Mouse (Mus musculus): Measurements from ENCODE around the gene Dscaml1. TPM values are rescaled to one million over a fixed set of nuclear protein-coding genes. Genes with fewer than 3 reads are reported as not detected.
"Not testable (repeated sequence)": the region's sequence is repeated elsewhere in the genome, so short reads cannot be mapped to it uniquely, and the experiment has no call there.

The Dscaml1 gene
- polyA plus RNA-seq, 1 experiment from 2014 or later: 1.1 TPM

DNA sequence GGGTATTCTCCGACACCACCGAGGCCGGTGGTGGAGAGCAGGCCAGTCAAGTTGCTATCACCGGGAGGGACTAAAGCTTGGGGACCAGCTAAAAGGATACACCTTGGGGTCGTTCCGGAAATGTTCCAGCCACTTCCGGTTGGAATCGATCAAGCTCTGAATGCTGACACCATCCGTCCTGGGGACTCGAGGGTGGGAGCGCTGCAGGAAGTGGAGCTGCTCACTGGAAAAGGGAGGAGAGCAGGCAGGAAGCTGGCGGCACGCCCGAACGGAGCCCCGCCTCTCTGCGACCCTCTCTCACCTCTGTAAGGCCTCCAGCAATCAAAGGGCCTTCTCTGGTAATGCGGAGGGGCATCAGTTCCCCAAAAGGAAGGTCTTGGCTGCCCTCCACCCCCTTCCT is 342.0 kb downstream of the Dscaml1 start:
- no peak for ATAC-seq (ENCODE audit: insufficient read depth, low FRiP score, low TSS enrichment)

GRCm38 (mm10) chr9:45769596-45769995 is 343.2 kb downstream of the Dscaml1 start:
- DNase-seq (ENCODE audit: low spot score) (no peak), ATAC-seq (ENCODE audit: insufficient read depth, low FRiP score, low TSS enrichment) (no peak)
- no peak overlapping the region for H3K9ac ChIP-seq (ENCODE audit: low read length)
- H3K4me1 ChIP-seq (ENCODE audit: control insufficient read depth, insufficient read depth, low read length): no peaks in the 10 kb centered on the region
- no peaks in the 10 kb centered on the region for H3K27me3 ChIP-seq (ENCODE audit: control insufficient read depth, insufficient read depth, low read length)
- H3K4me2 ChIP-seq (ENCODE audit: low read depth): no peak overlapping the region
- 89% methylated on average over 5 of the region's 5 CpGs for WGBS
- no peak overlapping the region for H3K27ac ChIP-seq (ENCODE audit: low read depth, low read length)
- no peak overlapping the region for H3K4me3 ChIP-seq (ENCODE audit: low read depth, low read length)
- H3K9me3 ChIP-seq (ENCODE audit: control insufficient read depth, low read length): no peaks in the 10 kb centered on the region
- H3K36me3 ChIP-seq (ENCODE audit: control insufficient read depth, insufficient read depth, low read length): peaks cover 5% of the 10 kb centered on the region; the same call in 1 of the 2 replicates

More for the DNA sequence above, 342.0 kb downstream of the Dscaml1 start:
- H3K4me2 ChIP-seq (ENCODE audit: low read depth): no peak overlapping the region
- H3K4me3 ChIP-seq (ENCODE audit: low read depth, low read length): no peak overlapping the region
- no peaks in the 10 kb centered on the region for H3K4me1 ChIP-seq (ENCODE audit: control insufficient read depth, insufficient read depth, low read length)
- H3K27ac ChIP-seq (ENCODE audit: low read depth, low read length): no peak overlapping the region
- 89% methylated on average over 17 of the region's 18 CpGs for WGBS
- DNase-seq (ENCODE audit: low spot score): no peak
- no peak overlapping the region for H3K9ac ChIP-seq (ENCODE audit: low read length)
- H3K9me3 ChIP-seq (ENCODE audit: control insufficient read depth, low read length): no peaks in the 10 kb centered on the region
- peaks cover 3% of the 10 kb centered on the region; the same call in 1 of the 2 replicates for H3K36me3 ChIP-seq (ENCODE audit: control insufficient read depth, insufficient read depth, low read length)
- no peaks in the 10 kb centered on the region for H3K27me3 ChIP-seq (ENCODE audit: control insufficient read depth, insufficient read depth, low read length)

- DNase-seq (ENCODE audit: low spot score) (no peak), ATAC-seq (ENCODE audit: insufficient read depth, low FRiP score, low TSS enrichment) (no peak)
- no peak overlapping the region for H3K4me2 ChIP-seq (ENCODE audit: low read depth)
- H3K27ac ChIP-seq (ENCODE audit: low read depth, low read length): no peak overlapping the region
- H3K4me3 ChIP-seq (ENCODE audit: low read depth, low read length): no peak overlapping the region
- no peak overlapping the region for H3K9ac ChIP-seq (ENCODE audit: low read length)
- H3K27me3 ChIP-seq (ENCODE audit: control insufficient read depth, insufficient read depth, low read length): no peaks in the 10 kb centered on the region
- H3K4me1 ChIP-seq (ENCODE audit: control insufficient read depth, insufficient read depth, low read length): no peaks in the 10 kb centered on the region
- 80% methylated on average over 6 of the region's 6 CpGs for WGBS
- H3K36me3 ChIP-seq (ENCODE audit: control insufficient read depth, insufficient read depth, low read length): peaks cover 7% of the 10 kb centered on the region
- H3K9me3 ChIP-seq (ENCODE audit: control insufficient read depth, low read length): no peaks in the 10 kb centered on the region
Measured at GRCm38 (mm10) chr9:45774088-45774487, 347.7 kb downstream of the Dscaml1 start.

DNA sequence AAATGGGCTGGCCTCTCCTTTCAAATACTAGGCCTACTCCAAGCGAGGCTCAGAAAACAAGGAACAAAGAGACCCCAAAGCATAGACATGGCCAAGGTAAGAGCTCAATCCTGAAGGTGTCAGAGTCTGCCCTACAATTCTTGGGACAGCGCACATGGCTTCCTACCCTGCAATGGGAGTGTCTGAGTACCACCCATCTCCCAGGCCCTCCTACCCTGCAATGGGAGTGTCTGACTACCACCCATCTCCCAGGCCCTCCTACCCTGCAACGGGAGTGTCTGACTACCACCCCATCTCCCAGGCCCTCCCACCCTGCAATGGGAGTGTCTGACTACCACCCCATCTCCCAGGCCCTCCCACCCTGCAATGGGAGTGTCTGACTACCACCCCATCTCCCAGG is 349.7 kb downstream of the Dscaml1 start:
- H3K4me1 ChIP-seq (ENCODE audit: control insufficient read depth, insufficient read depth, low read length); H3K27me3 ChIP-seq (ENCODE audit: control insufficient read depth, insufficient read depth, low read length); H3K27ac ChIP-seq (ENCODE audit: low read depth, low read length); H3K4me2 ChIP-seq (ENCODE audit: low read depth); DNase-seq (ENCODE audit: low spot score); H3K9me3 ChIP-seq (ENCODE audit: control insufficient read depth, low read length); H3K36me3 ChIP-seq (ENCODE audit: control insufficient read depth, insufficient read depth, low read length); ATAC-seq (ENCODE audit: insufficient read depth, low FRiP score, low TSS enrichment); H3K4me3 ChIP-seq (ENCODE audit: low read depth, low read length); H3K9ac ChIP-seq (ENCODE audit: low read length): not testable (repeated sequence)
- 77% methylated on average over 3 of the region's 3 CpGs for WGBS

DNA sequence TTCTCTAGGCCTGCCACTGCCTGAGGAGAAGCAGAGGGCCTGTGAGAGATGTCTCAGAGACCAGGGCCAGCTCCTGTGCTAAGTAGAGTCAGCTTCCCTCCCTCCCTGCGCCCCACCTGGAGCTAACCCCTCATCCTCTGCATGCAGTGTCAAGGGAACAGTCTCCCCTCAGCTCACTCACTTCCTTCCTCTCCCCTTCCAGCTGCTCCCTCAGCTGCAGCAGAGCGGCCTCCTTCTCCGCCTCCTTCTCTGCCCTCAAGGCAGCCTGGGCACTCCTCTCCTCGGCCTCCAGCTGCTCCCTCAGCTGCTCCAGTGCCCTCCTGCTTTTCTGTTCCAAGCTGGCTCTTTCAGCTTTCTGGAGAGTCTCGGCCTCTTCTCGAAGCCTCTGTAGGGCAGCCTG is 352.8 kb downstream of the Dscaml1 start:
- Histone ChIP-seq H3K27ac (ENCODE audit: low read depth, low read length) (no peak overlapping the region), H3K27me3 (ENCODE audit: control insufficient read depth, insufficient read depth, low read length) (no peaks in the 10 kb centered on the region)

DNA sequence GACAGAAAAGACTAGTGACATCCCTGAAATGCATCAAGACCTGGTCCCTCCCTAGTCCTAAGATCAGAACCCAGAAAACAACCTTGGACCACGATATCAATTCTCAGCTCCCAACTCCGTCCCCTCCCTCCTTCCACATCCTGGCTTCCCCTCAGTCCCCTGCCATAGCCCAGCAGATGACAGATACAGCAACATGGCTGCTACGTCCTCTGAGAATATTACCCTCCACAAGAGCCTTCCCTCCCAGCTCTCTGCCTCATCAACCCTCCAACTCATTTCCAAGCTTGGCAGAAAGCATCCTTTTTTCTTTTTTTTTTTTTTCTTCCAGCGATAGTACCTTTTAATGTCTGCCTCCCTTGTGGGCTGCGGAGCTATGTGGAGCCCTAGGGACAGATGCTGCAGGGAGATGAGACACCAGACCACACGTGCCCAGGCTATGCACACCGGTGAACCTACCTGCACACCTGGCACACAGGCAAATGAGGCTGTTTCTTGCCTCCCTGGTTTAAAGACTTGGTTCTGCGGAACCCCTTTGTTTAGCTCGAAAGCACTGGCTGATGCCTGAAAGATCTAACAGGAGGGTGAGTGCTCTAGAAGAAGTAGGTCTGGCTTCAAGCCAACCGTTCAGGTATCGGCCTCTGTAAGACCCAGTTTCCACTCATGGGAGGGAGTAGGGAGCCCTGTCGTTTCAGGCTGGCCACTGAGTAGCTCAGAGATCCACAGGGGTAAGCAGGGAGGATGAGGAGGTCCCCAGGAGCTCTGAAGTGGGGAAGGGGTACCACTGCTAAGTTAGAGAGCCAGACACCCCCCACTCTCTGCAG is 357.0 kb downstream of the Dscaml1 start:
- 0 out of 2 replicates have a peak, but pooled peaks cover 3% of the 10 kb centered on the region for H3K36me3 ChIP-seq (ENCODE audit: control insufficient read depth, insufficient read depth, low read length)
- 86% methylated on average over 12 of the region's 12 CpGs for WGBS

More for the DNA sequence above, 352.8 kb downstream of the Dscaml1 start:
- no peak for DNase-seq (ENCODE audit: low spot score)
- H3K4me2 ChIP-seq (ENCODE audit: low read depth): no peak overlapping the region
- H3K9me3 ChIP-seq (ENCODE audit: control insufficient read depth, low read length): no peaks in the 10 kb centered on the region
- 82% methylated on average over 6 of the region's 6 CpGs for WGBS
- H3K9ac ChIP-seq (ENCODE audit: low read length): no peak overlapping the region
- H3K36me3 ChIP-seq (ENCODE audit: control insufficient read depth, insufficient read depth, low read length): peaks cover 4% of the 10 kb centered on the region
- no peaks in the 10 kb centered on the region for H3K4me1 ChIP-seq (ENCODE audit: control insufficient read depth, insufficient read depth, low read length)
- H3K4me3 ChIP-seq (ENCODE audit: low read depth, low read length): no peak overlapping the region
- ATAC-seq (ENCODE audit: insufficient read depth, low FRiP score, low TSS enrichment): no peak

DNA sequence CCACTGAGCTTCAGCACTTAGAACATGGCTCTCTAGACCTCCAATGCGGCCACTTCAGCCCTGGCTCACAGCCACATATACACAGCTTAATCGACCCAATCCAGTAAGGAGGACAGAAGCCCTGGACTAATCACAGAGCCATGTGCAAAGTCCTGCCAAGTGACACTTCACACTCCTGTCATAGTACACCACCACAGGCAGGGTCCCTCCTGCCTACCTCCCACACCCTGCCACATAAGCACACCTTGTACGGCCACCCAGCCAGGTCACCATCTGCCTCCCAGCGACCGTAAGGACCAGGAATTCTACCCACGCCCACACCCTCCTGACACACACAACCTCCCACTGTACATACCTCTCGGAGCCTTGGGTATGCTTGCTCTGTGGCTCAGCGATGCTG is 360.6 kb downstream of the Dscaml1 start:
- Histone ChIP-seq H3K4me3 (ENCODE audit: low read depth, low read length) (no peak overlapping the region), H3K27me3 (ENCODE audit: control insufficient read depth, insufficient read depth, low read length) (no peaks in the 10 kb centered on the region), H3K36me3 (ENCODE audit: control insufficient read depth, insufficient read depth, low read length) (peaks cover 6% of the 10 kb centered on the region; the same call in 1 of the 2 replicates), H3K4me1 (ENCODE audit: control insufficient read depth, insufficient read depth, low read length) (no peaks in the 10 kb centered on the region), H3K9ac (ENCODE audit: low read length) (no peak overlapping the region), H3K4me2 (ENCODE audit: low read depth) (no peak overlapping the region), H3K27ac (ENCODE audit: low read depth, low read length) (no peak overlapping the region), H3K9me3 (ENCODE audit: control insufficient read depth, low read length) (no peaks in the 10 kb centered on the region)
- DNase-seq (ENCODE audit: low spot score) (no peak), ATAC-seq (ENCODE audit: insufficient read depth, low FRiP score, low TSS enrichment) (no peak)
- WGBS: 90% methylated on average over 8 of the region's 8 CpGs

More for the DNA sequence above, 357.0 kb downstream of the Dscaml1 start:
- ATAC-seq (ENCODE audit: insufficient read depth, low FRiP score, low TSS enrichment) (no peak), DNase-seq (ENCODE audit: low spot score) (no peak)
- Histone ChIP-seq H3K9ac (ENCODE audit: low read length) (no peak overlapping the region), H3K4me2 (ENCODE audit: low read depth) (no peak overlapping the region), H3K27ac (ENCODE audit: low read depth, low read length) (no peak overlapping the region), H3K4me3 (ENCODE audit: low read depth, low read length) (no peak overlapping the region), H3K4me1 (ENCODE audit: control insufficient read depth, insufficient read depth, low read length) (no peaks in the 10 kb centered on the region), H3K27me3 (ENCODE audit: control insufficient read depth, insufficient read depth, low read length) (no peaks in the 10 kb centered on the region), H3K9me3 (ENCODE audit: control insufficient read depth, low read length) (no peaks in the 10 kb centered on the region)

- peaks cover 6% of the 10 kb centered on the region; the same call in 1 of the 2 replicates for H3K36me3 ChIP-seq (ENCODE audit: control insufficient read depth, insufficient read depth, low read length)
- no peak overlapping the region for H3K4me2 ChIP-seq (ENCODE audit: low read depth)
- DNase-seq (ENCODE audit: low spot score): no peak
- 91% methylated on average over 6 of the region's 6 CpGs for WGBS
- no peaks in the 10 kb centered on the region for H3K4me1 ChIP-seq (ENCODE audit: control insufficient read depth, insufficient read depth, low read length)
- H3K9me3 ChIP-seq (ENCODE audit: control insufficient read depth, low read length): no peaks in the 10 kb centered on the region
- H3K4me3 ChIP-seq (ENCODE audit: low read depth, low read length): no peak overlapping the region
- no peaks in the 10 kb centered on the region for H3K27me3 ChIP-seq (ENCODE audit: control insufficient read depth, insufficient read depth, low read length)
- H3K27ac ChIP-seq (ENCODE audit: low read depth, low read length): no peak overlapping the region
- H3K9ac ChIP-seq (ENCODE audit: low read length): no peak overlapping the region
- ATAC-seq (ENCODE audit: insufficient read depth, low FRiP score, low TSS enrichment): no peak
Measured at GRCm38 (mm10) chr9:45787547-45787946, 361.1 kb downstream of the Dscaml1 start.

GRCm38 (mm10) chr9:45788405-45788804 is 362.0 kb downstream of the Dscaml1 start:
- no peak overlapping the region for H3K4me3 ChIP-seq (ENCODE audit: low read depth, low read length)
- DNase-seq (ENCODE audit: low spot score) (no peak), ATAC-seq (ENCODE audit: insufficient read depth, low FRiP score, low TSS enrichment) (no peak)
- 75% methylated on average over 4 of the region's 5 CpGs for WGBS
- no peak overlapping the region for H3K4me2 ChIP-seq (ENCODE audit: low read depth)
- H3K36me3 ChIP-seq (ENCODE audit: control insufficient read depth, insufficient read depth, low read length): peaks cover 6% of the 10 kb centered on the region; the same call in 1 of the 2 replicates
- no peaks in the 10 kb centered on the region for H3K4me1 ChIP-seq (ENCODE audit: control insufficient read depth, insufficient read depth, low read length)
- H3K27ac ChIP-seq (ENCODE audit: low read depth, low read length): no peak overlapping the region
- no peaks in the 10 kb centered on the region for H3K9me3 ChIP-seq (ENCODE audit: control insufficient read depth, low read length)
- no peaks in the 10 kb centered on the region for H3K27me3 ChIP-seq (ENCODE audit: control insufficient read depth, insufficient read depth, low read length)
- no peak overlapping the region for H3K9ac ChIP-seq (ENCODE audit: low read length)

Measured in neural tube, embryonic 11.5 days (tissue).